Mouse (Mus musculus): Measurements from ENCODE around the gene Tmem208. TPM values are rescaled to one million over a fixed set of nuclear protein-coding genes. Genes with fewer than 3 reads are reported as not detected.

Gene Tmem208
- polyA plus RNA-seq, 1 experiment from 2014 or later = 119 TPM

- Histone ChIP-seq H3K9me3 (no peaks in the 10 kb centered on the region), H3K4me1 (peaks cover 52% of the 10 kb centered on the region), H3K4me2 (replicated peaks) (peak overlapping the region; percentile 96), H3K27me3 (peaks cover 3% of the 10 kb centered on the region; the same call in 1 of the 2 replicates), H3K27ac (peak overlapping the region; percentile 76), H3K36me3 (no peaks in the 10 kb centered on the region), H3K9ac (peak overlapping the region; percentile 87), H3K4me3 (peak overlapping the region; percentile 74)
- WGBS = 1% methylated on average over 38 of the region's 48 CpGs
- ATAC-seq (ENCODE audit: low FRiP score, low read depth) = peak; percentile 6; the same call in 1 of the 2 replicates
Observed at GRCm38 (mm10) chr8:105349096-105349771, 23.1 kb downstream of the Tmem208 start.

GRCm38 (mm10) chr8:105350186-105350585 is 24.0 kb downstream of the Tmem208 start:
- peak overlapping the region; percentile 96 for H3K4me2 ChIP-seq (replicated peaks)
- H3K9ac ChIP-seq = peak overlapping the region; percentile 87; the same call in 1 of the 2 replicates
- peak overlapping the region; percentile 74 for H3K4me3 ChIP-seq
- peaks cover 3% of the 10 kb centered on the region; the same call in 1 of the 2 replicates for H3K27me3 ChIP-seq
- no peaks in the 10 kb centered on the region for H3K9me3 ChIP-seq
- WGBS = 28% methylated on average over 7 of the region's 7 CpGs
- H3K36me3 ChIP-seq = peaks cover under 1% of the 10 kb centered on the region; the same call in 1 of the 2 replicates
- H3K27ac ChIP-seq = no peak overlapping the region
- peaks cover 53% of the 10 kb centered on the region for H3K4me1 ChIP-seq
- no peak for ATAC-seq (ENCODE audit: low FRiP score, low read depth)

GRCm38 (mm10) chr8:105353583-105354135 is 27.5 kb downstream of the Tmem208 start:
- H3K4me1 ChIP-seq = peaks cover 39% of the 10 kb centered on the region
- no peak overlapping the region for H3K4me3 ChIP-seq
- H3K4me2 ChIP-seq (replicated peaks) = no peak overlapping the region
- 72% methylated on average over 8 of the region's 8 CpGs for WGBS
- H3K9ac ChIP-seq = 0 out of 2 replicates have a peak overlapping the region, but pooled peaks have one; percentile 2
- H3K27me3 ChIP-seq = peaks cover 3% of the 10 kb centered on the region; the same call in 1 of the 2 replicates
- 0 out of 2 replicates have a peak overlapping the region, but pooled peaks have one; percentile 15 for H3K27ac ChIP-seq
- ATAC-seq (ENCODE audit: low FRiP score, low read depth) = no peak
- peaks cover 30% of the 10 kb centered on the region for H3K36me3 ChIP-seq
- H3K9me3 ChIP-seq = no peaks in the 10 kb centered on the region

- Histone ChIP-seq H3K4me1 (peaks cover 46% of the 10 kb centered on the region), H3K9ac (no peak overlapping the region), H3K9me3 (no peaks in the 10 kb centered on the region), H3K4me3 (no peak overlapping the region), H3K27me3 (peaks cover 3% of the 10 kb centered on the region; the same call in 1 of the 2 replicates), H3K36me3 (peaks cover 37% of the 10 kb centered on the region), H3K27ac (no peak overlapping the region), H3K4me2 (replicated peaks) (no peak overlapping the region)
- 66% methylated on average over 4 of the region's 4 CpGs for WGBS
- ATAC-seq (ENCODE audit: low FRiP score, low read depth) = no peak
Observed at GRCm38 (mm10) chr8:105354549-105354948, 28.4 kb downstream of the Tmem208 start.

GRCm38 (mm10) chr8:105355179-105356024 is 29.2 kb downstream of the Tmem208 start:
- WGBS = 59% methylated on average over 26 of the region's 26 CpGs
- Histone ChIP-seq H3K4me2 (replicated peaks) (no peak overlapping the region), H3K9me3 (no peaks in the 10 kb centered on the region), H3K27ac (no peak overlapping the region), H3K36me3 (peaks cover 37% of the 10 kb centered on the region), H3K27me3 (no peaks in the 10 kb centered on the region), H3K9ac (no peak overlapping the region), H3K4me1 (peaks cover 37% of the 10 kb centered on the region), H3K4me3 (no peak overlapping the region)
- no peak for ATAC-seq (ENCODE audit: low FRiP score, low read depth)

- Histone ChIP-seq H3K4me3 (no peak overlapping the region), H3K4me2 (replicated peaks) (no peak overlapping the region), H3K9ac (no peak overlapping the region), H3K27ac (no peak overlapping the region), H3K27me3 (no peaks in the 10 kb centered on the region), H3K9me3 (no peaks in the 10 kb centered on the region), H3K4me1 (peaks cover 31% of the 10 kb centered on the region), H3K36me3 (peaks cover 37% of the 10 kb centered on the region)
- ATAC-seq (ENCODE audit: low FRiP score, low read depth) = no peak
- 88% methylated on average over 14 of the region's 14 CpGs for WGBS
Observed at GRCm38 (mm10) chr8:105356681-105357080, 30.5 kb downstream of the Tmem208 start.

GRCm38 (mm10) chr8:105359208-105359607 is 33.1 kb downstream of the Tmem208 start:
- Histone ChIP-seq H3K4me1 (peaks cover 25% of the 10 kb centered on the region), H3K4me2 (replicated peaks) (no peak overlapping the region), H3K27ac (no peak overlapping the region), H3K9me3 (no peaks in the 10 kb centered on the region), H3K36me3 (peaks cover 48% of the 10 kb centered on the region), H3K4me3 (no peak overlapping the region), H3K9ac (no peak overlapping the region), H3K27me3 (no peaks in the 10 kb centered on the region)
- ATAC-seq (ENCODE audit: low FRiP score, low read depth) = no peak
- whole genome bisulfite sequencing = 81% methylated on average over 15 of the region's 15 CpGs

- Histone ChIP-seq H3K27ac (no peak overlapping the region), H3K36me3 (peaks cover 52% of the 10 kb centered on the region), H3K4me1 (peaks cover 22% of the 10 kb centered on the region), H3K4me2 (replicated peaks) (no peak overlapping the region), H3K4me3 (no peak overlapping the region), H3K27me3 (no peaks in the 10 kb centered on the region), H3K9ac (no peak overlapping the region), H3K9me3 (no peaks in the 10 kb centered on the region)
- no peak for ATAC-seq (ENCODE audit: low FRiP score, low read depth)
- 49% methylated on average over 4 of the region's 4 CpGs for WGBS
Observed at GRCm38 (mm10) chr8:105359646-105360045, 33.5 kb downstream of the Tmem208 start.

GRCm38 (mm10) chr8:105361751-105362702 is 35.9 kb downstream of the Tmem208 start:
- 0 out of 2 replicates have a peak overlapping the region, but pooled peaks have one; percentile 1 for H3K9ac ChIP-seq
- H3K27me3 ChIP-seq = no peaks in the 10 kb centered on the region
- peak; percentile 69; the same call in 1 of the 2 replicates for ATAC-seq (ENCODE audit: low FRiP score, low read depth)
- H3K9me3 ChIP-seq = no peaks in the 10 kb centered on the region; the same call in 1 of the 2 replicates
- peaks cover 15% of the 10 kb centered on the region; the same call in 1 of the 2 replicates for H3K4me1 ChIP-seq
- H3K36me3 ChIP-seq = peaks cover 50% of the 10 kb centered on the region
- no peak overlapping the region for H3K4me3 ChIP-seq
- no peak overlapping the region for H3K4me2 ChIP-seq (replicated peaks)
- no peak overlapping the region for H3K27ac ChIP-seq
- WGBS = 71% methylated on average over 12 of the region's 12 CpGs

- WGBS = 72% methylated on average over 2 of the region's 2 CpGs
- H3K36me3 ChIP-seq = peaks cover 50% of the 10 kb centered on the region
- ATAC-seq (ENCODE audit: low FRiP score, low read depth) = no peak
Observed at GRCm38 (mm10) chr8:105367107-105367506, 41.0 kb downstream of the Tmem208 start.

GRCm38 (mm10) chr8:105372473-105372872 is 46.3 kb downstream of the Tmem208 start:
- no peak for ATAC-seq (ENCODE audit: low FRiP score, low read depth)
- WGBS = 77% methylated on average over 9 of the region's 9 CpGs
- peaks cover 14% of the 10 kb centered on the region; the same call in 1 of the 2 replicates for H3K36me3 ChIP-seq

More at GRCm38 (mm10) chr8:105367107-105367506, 41.0 kb downstream of the Tmem208 start:
- Histone ChIP-seq H3K9ac (no peak overlapping the region), H3K4me2 (replicated peaks) (no peak overlapping the region), H3K27me3 (no peaks in the 10 kb centered on the region), H3K4me3 (no peak overlapping the region), H3K9me3 (no peaks in the 10 kb centered on the region; the same call in 1 of the 2 replicates), H3K4me1 (peaks cover 3% of the 10 kb centered on the region; the same call in 1 of the 2 replicates), H3K27ac (no peak overlapping the region)

More at GRCm38 (mm10) chr8:105372473-105372872, 46.3 kb downstream of the Tmem208 start:
- Histone ChIP-seq H3K4me3 (no peak overlapping the region), H3K4me2 (replicated peaks) (no peak overlapping the region), H3K9me3 (no peaks in the 10 kb centered on the region; the same call in 1 of the 2 replicates), H3K4me1 (peaks cover 17% of the 10 kb centered on the region), H3K27ac (no peak overlapping the region), H3K27me3 (no peaks in the 10 kb centered on the region), H3K9ac (no peak overlapping the region)

Data from limb, embryonic 13.5 days (tissue).